Mouse (Mus musculus): ENCODE results near the gene Wfikkn1. TPM values are rescaled to one million over a fixed set of nuclear protein-coding genes. Genes with fewer than 3 reads are reported as not detected.

Wfikkn1 gene
- polyA plus RNA-seq, 2 experiments = 0.77 to 1.2 TPM

DNA sequence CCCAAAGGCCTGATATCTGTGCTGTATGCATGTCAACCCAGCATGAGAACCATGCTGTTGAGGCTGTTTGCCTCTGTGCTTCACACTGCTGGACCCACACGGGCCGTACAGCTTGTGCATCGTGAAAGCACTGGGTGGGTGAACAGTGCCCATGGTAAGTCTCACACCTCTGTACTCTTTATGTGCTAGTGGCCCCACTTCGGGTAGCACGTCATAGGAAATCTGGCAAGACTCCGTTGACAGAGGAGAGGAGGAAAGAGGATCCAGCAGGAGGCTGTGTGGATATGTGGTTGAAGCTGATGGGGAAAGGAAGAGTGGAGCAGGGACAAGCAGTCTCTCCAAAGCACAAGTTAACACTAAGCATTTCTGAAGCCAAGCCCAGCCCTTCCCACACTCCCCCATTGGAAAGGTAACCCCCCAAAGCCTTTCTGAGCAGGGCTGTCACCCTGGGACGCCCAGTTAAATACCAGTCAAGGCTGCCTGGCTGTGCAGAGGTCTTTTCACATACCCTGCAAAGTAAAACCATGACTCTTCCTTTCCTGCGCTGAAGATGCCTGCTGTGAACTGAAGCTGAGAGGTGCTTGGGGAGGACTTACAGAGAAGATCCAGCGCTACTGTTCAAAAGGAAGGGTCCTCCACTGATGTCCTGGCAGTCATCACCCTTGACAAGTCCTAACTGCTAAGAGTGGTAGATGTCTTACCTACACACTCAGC is 37.5 kb upstream of the Wfikkn1 start:
- no peaks in the 10 kb centered on the region for H3K9me3 ChIP-seq (ENCODE audit: control insufficient read depth, low read length)
- ATAC-seq (ENCODE audit: low FRiP score, low read depth) = no peak
- peaks cover 10% of the 10 kb centered on the region; the same call in 1 of the 2 replicates for H3K4me1 ChIP-seq (ENCODE audit: control insufficient read depth, insufficient read depth, low read length)
- H3K4me2 ChIP-seq (replicated peaks; ENCODE audit: low read depth, low read length, severe bottlenecking) = peak overlapping the region; percentile 58
- TF ChIP-seq POLR2A (IDR thresholded peaks at IDR 0.05; ENCODE audit: borderline replicate concordance, extremely low read depth, insufficient read depth, insufficient read length) = no peak
- peak overlapping the region; percentile 89 for H3K4me3 ChIP-seq (replicated peaks; ENCODE audit: low read length)
- no peak overlapping the region for H3K27ac ChIP-seq (replicated peaks; ENCODE audit: low read depth, low read length)
- no peaks in the 10 kb centered on the region for H3K27me3 ChIP-seq (ENCODE audit: control insufficient read depth, insufficient read depth, low read length)
- H3K9ac ChIP-seq (ENCODE audit: low read depth, low read length, severe bottlenecking) = peak overlapping the region; percentile 85
- peaks cover 6% of the 10 kb centered on the region for H3K36me3 ChIP-seq (ENCODE audit: control insufficient read depth, insufficient read depth, low read length)
- 87% methylated on average over 9 of the region's 9 CpGs for WGBS
- no peak for DNase-seq (ENCODE audit: low spot score)

DNA sequence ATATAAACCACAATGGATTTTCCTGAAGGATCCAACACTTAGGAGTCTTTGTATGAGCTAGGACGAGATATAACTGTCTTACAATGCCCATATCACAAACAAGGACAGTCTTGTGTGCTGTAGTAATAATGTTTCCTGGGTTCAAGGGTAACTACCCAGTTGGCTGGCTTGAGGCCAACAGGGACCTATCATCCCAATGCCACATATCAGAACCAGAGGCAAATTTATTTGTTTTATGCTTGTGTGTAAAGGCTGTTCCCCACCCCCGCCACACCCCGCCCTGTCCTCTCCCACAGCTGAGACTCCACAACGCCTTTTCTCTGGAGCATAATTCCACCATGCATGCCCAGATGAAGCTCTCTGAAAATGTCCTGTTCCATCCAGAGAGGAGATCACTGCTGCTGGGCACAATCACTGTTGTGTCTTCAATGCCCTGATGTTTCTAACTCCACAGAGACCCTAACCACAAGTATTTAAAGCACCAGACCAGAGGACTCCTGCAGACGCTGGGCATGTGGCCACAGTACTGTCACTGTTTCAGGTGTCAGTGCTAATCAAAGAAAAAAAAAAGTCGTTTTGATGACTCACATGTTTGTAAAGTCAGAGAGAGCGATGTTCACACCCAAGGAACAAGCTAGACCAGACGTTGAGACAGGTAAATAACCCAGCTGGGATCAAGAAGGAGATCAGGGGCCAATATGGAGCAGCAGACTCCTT is 36.4 kb upstream of the Wfikkn1 start:
- ATAC-seq (ENCODE audit: low FRiP score, low read depth) (no peak), DNase-seq (ENCODE audit: low spot score) (no peak)
- Histone ChIP-seq H3K4me3 (replicated peaks; ENCODE audit: low read length) (no peak overlapping the region), H3K27ac (replicated peaks; ENCODE audit: low read depth, low read length) (no peak overlapping the region), H3K9me3 (ENCODE audit: control insufficient read depth, low read length) (no peaks in the 10 kb centered on the region), H3K9ac (ENCODE audit: low read depth, low read length, severe bottlenecking) (no peak overlapping the region), H3K36me3 (ENCODE audit: control insufficient read depth, insufficient read depth, low read length) (peaks cover 11% of the 10 kb centered on the region), H3K4me1 (ENCODE audit: control insufficient read depth, insufficient read depth, low read length) (peaks cover 10% of the 10 kb centered on the region; the same call in 1 of the 2 replicates), H3K27me3 (ENCODE audit: control insufficient read depth, insufficient read depth, low read length) (no peaks in the 10 kb centered on the region), H3K4me2 (replicated peaks; ENCODE audit: low read depth, low read length, severe bottlenecking) (no peak overlapping the region)
- TF ChIP-seq POLR2A (IDR thresholded peaks at IDR 0.05; ENCODE audit: borderline replicate concordance, extremely low read depth, insufficient read depth, insufficient read length) = no peak
- 81% methylated on average over 8 of the region's 8 CpGs for WGBS

- no peak for DNase-seq (ENCODE audit: low spot score)
- Histone ChIP-seq H3K4me1 (ENCODE audit: control insufficient read depth, insufficient read depth, low read length) (peaks cover 10% of the 10 kb centered on the region; the same call in 1 of the 2 replicates), H3K27ac (replicated peaks; ENCODE audit: low read depth, low read length) (no peak overlapping the region), H3K9me3 (ENCODE audit: control insufficient read depth, low read length) (no peaks in the 10 kb centered on the region), H3K4me3 (replicated peaks; ENCODE audit: low read length) (no peak overlapping the region), H3K36me3 (ENCODE audit: control insufficient read depth, insufficient read depth, low read length) (peaks cover 16% of the 10 kb centered on the region), H3K9ac (ENCODE audit: low read depth, low read length, severe bottlenecking) (no peak overlapping the region), H3K27me3 (ENCODE audit: control insufficient read depth, insufficient read depth, low read length) (no peaks in the 10 kb centered on the region), H3K4me2 (replicated peaks; ENCODE audit: low read depth, low read length, severe bottlenecking) (no peak overlapping the region)
- 86% methylated on average over 4 of the region's 4 CpGs for WGBS
- no peak for ATAC-seq (ENCODE audit: low FRiP score, low read depth)
- no peak for TF ChIP-seq POLR2A (IDR thresholded peaks at IDR 0.05; ENCODE audit: borderline replicate concordance, extremely low read depth, insufficient read depth, insufficient read length)
Observed at GRCm38 (mm10) chr17:25914295-25914694, 33.6 kb upstream of the Wfikkn1 start.

- Histone ChIP-seq H3K9me3 (ENCODE audit: control insufficient read depth, low read length) (no peaks in the 10 kb centered on the region), H3K9ac (ENCODE audit: low read depth, low read length, severe bottlenecking) (no peak overlapping the region), H3K4me2 (replicated peaks; ENCODE audit: low read depth, low read length, severe bottlenecking) (no peak overlapping the region), H3K27me3 (ENCODE audit: control insufficient read depth, insufficient read depth, low read length) (no peaks in the 10 kb centered on the region), H3K36me3 (ENCODE audit: control insufficient read depth, insufficient read depth, low read length) (peaks cover 16% of the 10 kb centered on the region), H3K4me3 (replicated peaks; ENCODE audit: low read length) (no peak overlapping the region), H3K4me1 (ENCODE audit: control insufficient read depth, insufficient read depth, low read length) (peaks cover 10% of the 10 kb centered on the region; the same call in 1 of the 2 replicates), H3K27ac (replicated peaks; ENCODE audit: low read depth, low read length) (no peak overlapping the region)
- WGBS = 86% methylated on average over 1 of the region's 1 CpGs
- DNase-seq (ENCODE audit: low spot score) (no peak), ATAC-seq (ENCODE audit: low FRiP score, low read depth) (no peak)
- no peak for TF ChIP-seq POLR2A (IDR thresholded peaks at IDR 0.05; ENCODE audit: borderline replicate concordance, extremely low read depth, insufficient read depth, insufficient read length)
Observed at GRCm38 (mm10) chr17:25913877-25914275, 33.2 kb upstream of the Wfikkn1 start.

DNA sequence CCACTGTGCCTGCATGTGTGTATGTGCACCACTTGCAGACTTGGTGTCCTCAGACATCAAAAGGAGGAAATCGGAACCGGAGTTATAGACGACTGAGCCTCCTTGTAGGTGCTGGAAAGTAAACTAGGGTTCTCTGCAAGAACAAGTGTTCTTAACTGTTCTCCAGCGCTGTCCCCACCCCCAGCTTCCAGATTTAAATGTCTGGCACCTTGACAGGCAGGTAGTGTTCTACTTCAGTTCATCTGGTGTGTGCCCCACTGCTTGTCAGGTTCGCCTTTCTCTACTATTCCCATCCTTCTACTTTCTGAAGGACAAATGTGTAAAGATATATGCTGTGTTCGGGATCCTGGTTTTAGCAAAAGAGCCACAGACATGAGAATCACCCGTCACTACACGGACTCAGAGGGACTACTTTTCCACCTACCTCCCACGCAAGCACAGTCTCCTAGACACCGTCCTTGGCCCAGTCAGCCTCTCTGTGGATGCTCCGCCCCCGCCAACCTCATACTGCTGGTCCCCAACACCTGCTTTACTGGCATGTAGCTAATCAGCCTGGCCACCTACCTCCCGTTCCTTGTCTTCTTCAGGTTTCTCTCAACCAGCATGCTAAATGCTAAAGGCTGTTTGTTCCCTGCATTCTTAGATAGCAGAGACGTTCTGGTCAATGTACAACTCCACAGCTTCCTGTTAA is 32.7 kb upstream of the Wfikkn1 start:
- no peaks in the 10 kb centered on the region for H3K9me3 ChIP-seq (ENCODE audit: control insufficient read depth, low read length)
- peaks cover 7% of the 10 kb centered on the region; the same call in 1 of the 2 replicates for H3K4me1 ChIP-seq (ENCODE audit: control insufficient read depth, insufficient read depth, low read length)
- H3K4me3 ChIP-seq (replicated peaks; ENCODE audit: low read length) = no peak overlapping the region
- 85% methylated on average over 14 of the region's 14 CpGs for WGBS
- no peak overlapping the region for H3K4me2 ChIP-seq (replicated peaks; ENCODE audit: low read depth, low read length, severe bottlenecking)
- H3K9ac ChIP-seq (ENCODE audit: low read depth, low read length, severe bottlenecking) = no peak overlapping the region
- TF ChIP-seq POLR2A (IDR thresholded peaks at IDR 0.05; ENCODE audit: borderline replicate concordance, extremely low read depth, insufficient read depth, insufficient read length) = no peak
- no peaks in the 10 kb centered on the region for H3K27me3 ChIP-seq (ENCODE audit: control insufficient read depth, insufficient read depth, low read length)
- DNase-seq (ENCODE audit: low spot score) (no peak), ATAC-seq (ENCODE audit: low FRiP score, low read depth) (no peak)
- H3K36me3 ChIP-seq (ENCODE audit: control insufficient read depth, insufficient read depth, low read length) = peaks cover 16% of the 10 kb centered on the region
- H3K27ac ChIP-seq (replicated peaks; ENCODE audit: low read depth, low read length) = no peak overlapping the region
